Mouse (Mus musculus): ENCODE data around the gene Fndc10. TPM values are rescaled to one million over a fixed set of nuclear protein-coding genes. Genes with fewer than 3 reads are reported as not detected.
"Not testable (repeated sequence)": the region's sequence is repeated elsewhere in the genome, so short reads cannot be mapped to it uniquely, and the experiment has no call there.

The Fndc10 gene
- polyA plus RNA-seq, 1 experiment from 2014 or later: 0.98 TPM

DNA sequence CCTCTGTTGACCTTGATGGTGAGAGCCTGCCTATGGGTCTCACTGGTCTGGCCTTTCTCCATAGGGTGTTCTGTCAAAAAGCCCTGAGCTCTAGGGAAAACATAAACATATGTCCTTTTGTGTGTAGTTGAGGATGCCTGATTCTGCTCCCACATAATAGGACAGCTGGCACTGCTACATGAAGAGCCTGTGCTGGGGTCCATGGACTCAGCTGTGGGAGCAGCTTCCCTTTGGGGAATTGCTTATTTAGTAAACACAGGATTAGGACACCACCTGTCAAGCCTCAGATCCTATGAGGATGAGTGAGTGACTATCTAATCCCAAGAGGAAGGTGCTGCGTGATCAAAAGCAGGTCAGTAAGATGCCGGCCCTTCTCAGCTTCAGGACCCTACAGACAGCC is 33.9 kb downstream of the Fndc10 start:
- Histone ChIP-seq H3K9me3 (replicated peaks) (no peaks in the 10 kb centered on the region), H3K27me3 (ENCODE audit: low read depth, poor library complexity, severe bottlenecking) (no peaks in the 10 kb centered on the region), H3K36me3 (peaks cover 55% of the 10 kb centered on the region), H3K4me1 (no peaks in the 10 kb centered on the region), H3K4me3 (no peak overlapping the region), H3K27ac (replicated peaks) (peak overlapping the region; percentile 1; the same call in 1 of the 2 replicates)
- no peak for DNase-seq (ENCODE audit: low spot score)
- 89% methylated on average over 2 of the region's 2 CpGs for WGBS

GRCm38 (mm10) chr4:155733267-155733666 is 39.1 kb downstream of the Fndc10 start:
- Histone ChIP-seq H3K27ac (replicated peaks) (no peak overlapping the region), H3K4me3 (no peak overlapping the region), H3K9me3 (replicated peaks) (no peaks in the 10 kb centered on the region), H3K4me1 (peaks cover 41% of the 10 kb centered on the region), H3K36me3 (peaks cover 53% of the 10 kb centered on the region), H3K27me3 (ENCODE audit: low read depth, poor library complexity, severe bottlenecking) (no peaks in the 10 kb centered on the region)
- no peak for DNase-seq (ENCODE audit: low spot score)
- WGBS: 89% methylated on average over 10 of the region's 10 CpGs

DNA sequence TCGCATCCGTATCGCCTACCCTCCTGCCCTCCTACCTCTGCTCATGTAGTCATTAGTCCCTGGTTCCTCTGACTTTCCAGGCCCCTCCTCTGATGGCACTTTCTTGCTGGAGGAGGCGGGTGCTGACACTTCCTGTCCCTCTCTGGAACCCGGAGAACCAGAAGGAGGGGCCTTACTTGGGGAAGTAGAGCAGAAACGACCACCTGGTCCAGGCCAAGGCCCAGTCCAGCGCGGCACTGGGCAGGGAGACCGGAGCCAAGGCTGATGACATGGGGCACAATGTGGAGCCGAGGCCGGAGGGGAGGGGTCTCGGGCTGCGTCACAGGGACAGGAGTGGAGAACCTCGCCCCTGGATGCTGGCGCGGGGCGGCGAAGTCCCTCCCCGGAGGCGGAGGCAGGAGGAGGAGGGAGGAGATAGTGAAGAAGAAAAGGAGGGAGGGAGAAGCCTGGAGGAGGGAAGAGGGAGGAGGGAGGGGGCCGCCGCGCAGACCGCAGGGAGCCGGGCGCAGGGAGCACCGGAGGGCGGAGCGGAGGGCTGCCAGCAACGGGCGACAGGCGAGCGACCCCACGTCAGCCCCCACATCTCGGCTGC is 40.3 kb downstream of the Fndc10 start, which contains the start of gene Tmem240:
Gene Tmem240 (plus strand): TSS at position 451 of the 592 bp plus-strand sequence.
- under 1% methylated on average over 34 of the region's 35 CpGs for WGBS
- Histone ChIP-seq H3K4me1 (peaks cover 44% of the 10 kb centered on the region), H3K4me3 (peak within 1 kb of the TSS; percentile 85), H3K27me3 (ENCODE audit: low read depth, poor library complexity, severe bottlenecking) (no peaks in the 10 kb centered on the region), H3K9me3 (replicated peaks) (no peaks in the 10 kb centered on the region), H3K36me3 (peaks cover 50% of the 10 kb centered on the region), H3K27ac (replicated peaks) (peak within 1 kb of the TSS; percentile 92)
- peak; percentile 90 for DNase-seq (ENCODE audit: low spot score)

DNA sequence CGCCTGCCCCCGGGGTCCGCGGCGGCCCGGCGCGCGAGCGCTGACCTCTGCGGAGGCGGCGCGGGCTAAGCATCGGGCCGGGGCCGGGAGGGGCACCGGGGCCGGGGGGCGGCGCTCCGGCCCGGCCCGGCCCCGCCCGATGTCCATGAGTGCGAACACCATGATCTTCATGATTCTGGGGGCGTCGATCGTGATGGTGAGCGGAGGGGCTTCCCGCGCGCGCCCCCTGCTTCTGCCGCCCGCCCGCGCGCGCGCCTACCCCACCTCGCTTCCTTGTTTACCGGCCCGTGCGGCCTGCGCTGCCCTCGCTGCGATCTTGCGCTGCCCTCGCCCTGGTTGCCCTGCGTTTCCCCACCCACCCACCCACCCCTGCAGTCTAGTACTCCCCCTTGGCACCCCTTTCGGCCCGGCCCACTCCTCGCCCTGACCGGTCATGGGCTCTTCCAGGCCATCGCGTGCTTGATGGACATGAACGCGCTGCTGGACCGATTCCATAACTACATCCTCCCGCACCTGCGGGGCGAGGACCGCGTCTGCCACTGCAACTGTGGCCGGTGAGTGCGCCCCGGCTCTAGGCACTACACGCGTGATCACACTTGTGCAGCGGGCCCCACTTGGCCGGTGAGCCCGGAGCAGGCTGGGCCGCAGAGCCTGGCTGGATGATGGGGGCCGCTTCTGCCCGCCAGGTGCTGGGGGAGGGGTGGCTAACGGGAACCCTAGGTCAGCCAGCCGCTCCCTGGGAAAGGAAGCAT is 41.0 kb downstream of the Fndc10 start:
- Histone ChIP-seq H3K4me1 (peaks cover 44% of the 10 kb centered on the region), H3K36me3 (peaks cover 54% of the 10 kb centered on the region), H3K27ac (replicated peaks) (peak overlapping the region; percentile 92), H3K27me3 (ENCODE audit: low read depth, poor library complexity, severe bottlenecking) (no peaks in the 10 kb centered on the region), H3K4me3 (peak overlapping the region; percentile 85), H3K9me3 (replicated peaks) (no peaks in the 10 kb centered on the region)
- WGBS: under 1% methylated on average over 71 of the region's 79 CpGs
- peak; percentile 56 for DNase-seq (ENCODE audit: low spot score)

GRCm38 (mm10) chr4:155735788-155736187 is 41.6 kb downstream of the Fndc10 start:
- DNase-seq (ENCODE audit: low spot score): no peak
- Histone ChIP-seq H3K36me3 (peaks cover 55% of the 10 kb centered on the region), H3K9me3 (replicated peaks) (no peaks in the 10 kb centered on the region), H3K4me1 (peaks cover 44% of the 10 kb centered on the region), H3K4me3 (peak overlapping the region; percentile 85), H3K27ac (replicated peaks) (peak overlapping the region; percentile 92), H3K27me3 (ENCODE audit: low read depth, poor library complexity, severe bottlenecking) (no peaks in the 10 kb centered on the region)
- 79% methylated on average over 5 of the region's 5 CpGs for WGBS

- H3K4me3 ChIP-seq: peak overlapping the region; percentile 85
- DNase-seq (ENCODE audit: low spot score): no peak
- H3K36me3 ChIP-seq: peaks cover 55% of the 10 kb centered on the region
- WGBS: 94% methylated on average over 5 of the region's 5 CpGs
- peaks cover 44% of the 10 kb centered on the region for H3K4me1 ChIP-seq
- H3K9me3 ChIP-seq (replicated peaks): no peaks in the 10 kb centered on the region
- H3K27ac ChIP-seq (replicated peaks): no peak overlapping the region
- no peaks in the 10 kb centered on the region for H3K27me3 ChIP-seq (ENCODE audit: low read depth, poor library complexity, severe bottlenecking)
These were observed 42.3 kb downstream of the Fndc10 start for GRCm38 (mm10) chr4:155736421-155736820.

DNA sequence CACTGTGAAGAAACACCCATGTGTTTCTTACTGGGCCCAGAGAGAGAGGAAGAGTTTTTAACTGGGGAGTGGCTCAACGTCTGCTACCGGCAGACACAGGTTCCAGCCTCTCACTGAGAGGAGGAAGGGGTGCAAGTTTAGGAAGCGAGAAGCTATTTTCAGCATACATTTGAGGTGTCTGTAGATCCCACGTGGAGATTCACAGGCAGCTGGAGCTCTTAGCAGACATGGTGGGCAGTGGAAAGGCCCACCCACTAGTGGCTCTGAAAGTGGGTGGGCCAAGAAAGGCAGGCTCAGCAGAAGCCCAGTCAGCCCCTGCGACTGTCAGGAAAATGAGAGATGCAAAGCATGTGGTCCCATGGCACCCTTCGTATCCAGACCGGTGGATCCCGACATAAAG is 44.1 kb downstream of the Fndc10 start:
- Histone ChIP-seq H3K9me3 (replicated peaks) (no peaks in the 10 kb centered on the region), H3K4me3 (no peak overlapping the region), H3K27me3 (ENCODE audit: low read depth, poor library complexity, severe bottlenecking) (no peaks in the 10 kb centered on the region), H3K27ac (replicated peaks) (no peak overlapping the region), H3K36me3 (peaks cover 55% of the 10 kb centered on the region), H3K4me1 (peaks cover 43% of the 10 kb centered on the region)
- 65% methylated on average over 8 of the region's 8 CpGs for WGBS
- DNase-seq (ENCODE audit: low spot score): no peak

DNA sequence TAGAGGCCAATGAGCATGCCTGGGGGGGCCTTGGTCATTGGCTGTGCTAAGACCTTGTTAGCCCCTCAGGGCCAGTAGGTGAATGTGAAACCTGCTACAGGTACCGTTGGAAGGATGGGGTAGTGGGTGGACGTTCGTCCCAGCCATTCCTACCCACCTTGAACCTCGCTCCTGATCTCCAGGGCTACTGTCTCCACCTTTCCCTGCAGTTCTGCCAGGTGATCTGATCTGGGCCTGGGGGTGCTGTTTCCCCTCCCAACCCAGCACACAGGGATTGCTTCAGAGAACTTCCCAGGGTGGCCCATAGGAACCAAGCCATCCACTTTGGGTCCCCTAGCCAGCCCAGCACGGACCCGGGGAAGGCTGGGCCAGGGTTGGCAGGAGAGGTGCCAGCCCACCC is 45.0 kb downstream of the Fndc10 start:
- Histone ChIP-seq H3K4me1 (peaks cover 34% of the 10 kb centered on the region), H3K27me3 (ENCODE audit: low read depth, poor library complexity, severe bottlenecking) (no peaks in the 10 kb centered on the region), H3K27ac (replicated peaks) (no peak overlapping the region), H3K4me3 (peak overlapping the region; percentile 21; the same call in 1 of the 2 replicates), H3K9me3 (replicated peaks) (no peaks in the 10 kb centered on the region), H3K36me3 (peaks cover 61% of the 10 kb centered on the region)
- WGBS: 83% methylated on average over 6 of the region's 6 CpGs
- no peak for DNase-seq (ENCODE audit: low spot score)

DNA sequence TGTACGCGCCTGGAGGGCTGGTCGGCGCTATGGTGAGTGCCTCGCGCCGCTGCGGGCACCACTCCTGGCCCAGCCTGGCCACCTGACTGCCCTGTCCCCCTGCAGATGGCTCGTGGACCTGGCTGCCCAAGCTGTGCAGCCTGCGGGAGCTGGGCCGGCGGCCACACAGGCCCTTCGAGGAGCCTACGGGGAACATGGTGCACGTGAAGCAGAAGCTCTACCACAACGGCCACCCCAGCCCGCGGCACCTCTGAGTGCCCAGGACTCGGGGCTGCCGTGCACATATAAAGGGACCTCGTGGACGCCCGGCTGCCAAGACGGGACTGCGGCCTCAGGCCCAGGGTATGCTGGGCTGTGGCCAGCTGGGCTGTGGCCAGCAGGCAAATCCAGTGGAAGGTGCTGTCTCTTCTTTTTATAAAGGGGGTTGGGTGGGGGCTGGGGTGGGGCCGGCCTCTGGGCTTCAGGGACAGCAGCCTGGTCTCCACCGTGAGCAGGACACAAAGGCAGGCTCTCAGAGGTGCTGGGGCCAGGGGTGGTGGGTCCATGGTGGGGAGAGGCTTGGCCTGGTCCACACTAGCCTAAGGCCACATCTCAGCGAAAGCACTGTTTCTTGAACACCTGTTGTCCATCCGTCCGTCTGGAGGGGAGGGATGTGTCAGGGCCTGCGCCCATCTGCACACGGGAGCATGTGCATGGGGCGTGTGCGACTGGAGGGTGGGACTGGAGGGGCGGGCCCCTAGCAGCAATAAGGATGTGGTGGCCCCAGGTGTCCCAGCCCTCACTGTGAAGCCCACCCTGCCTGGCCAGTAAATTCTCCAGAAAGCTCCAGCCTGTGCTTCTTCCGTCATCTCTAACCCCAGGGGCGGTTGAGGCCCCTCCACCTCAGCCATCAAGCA is 45.8 kb downstream of the Fndc10 start:
- Histone ChIP-seq H3K27me3 (ENCODE audit: low read depth, poor library complexity, severe bottlenecking) (no peaks in the 10 kb centered on the region), H3K27ac (replicated peaks) (no peak overlapping the region), H3K4me3 (peak overlapping the region; percentile 21; the same call in 1 of the 2 replicates), H3K9me3 (replicated peaks) (no peaks in the 10 kb centered on the region), H3K4me1 (peaks cover 30% of the 10 kb centered on the region), H3K36me3 (peaks cover 70% of the 10 kb centered on the region)
- DNase-seq (ENCODE audit: low spot score): no peak
- 85% methylated on average over 37 of the region's 37 CpGs for WGBS

DNA sequence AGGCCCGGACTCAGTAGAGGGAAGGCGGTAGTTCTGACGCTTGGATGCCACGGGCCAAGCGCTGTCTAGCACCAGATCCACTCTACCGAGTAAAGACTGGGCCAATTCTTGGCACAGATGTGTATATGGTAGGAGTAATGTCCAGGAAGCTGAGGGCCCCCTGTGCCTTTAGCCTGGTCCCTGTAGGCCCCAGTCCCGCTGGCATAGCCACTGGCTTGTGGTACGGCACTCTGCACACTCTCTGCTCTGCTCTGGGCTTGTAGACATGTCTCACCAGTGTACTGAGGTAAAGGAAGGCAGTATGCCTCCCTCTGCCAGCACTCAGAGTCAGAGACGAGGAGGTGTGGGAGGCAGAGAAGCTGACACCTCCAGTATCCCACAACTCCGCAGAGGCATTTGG is 46.5 kb downstream of the Fndc10 start:
- H3K27ac ChIP-seq (replicated peaks); DNase-seq (ENCODE audit: low spot score); H3K9me3 ChIP-seq (replicated peaks); H3K27me3 ChIP-seq (ENCODE audit: low read depth, poor library complexity, severe bottlenecking); H3K4me3 ChIP-seq: not testable (repeated sequence)
- 94% methylated on average over 10 of the region's 10 CpGs for WGBS
- Histone ChIP-seq H3K36me3 (peaks cover 76% of the 10 kb centered on the region), H3K4me1 (peaks cover 26% of the 10 kb centered on the region)

DNA sequence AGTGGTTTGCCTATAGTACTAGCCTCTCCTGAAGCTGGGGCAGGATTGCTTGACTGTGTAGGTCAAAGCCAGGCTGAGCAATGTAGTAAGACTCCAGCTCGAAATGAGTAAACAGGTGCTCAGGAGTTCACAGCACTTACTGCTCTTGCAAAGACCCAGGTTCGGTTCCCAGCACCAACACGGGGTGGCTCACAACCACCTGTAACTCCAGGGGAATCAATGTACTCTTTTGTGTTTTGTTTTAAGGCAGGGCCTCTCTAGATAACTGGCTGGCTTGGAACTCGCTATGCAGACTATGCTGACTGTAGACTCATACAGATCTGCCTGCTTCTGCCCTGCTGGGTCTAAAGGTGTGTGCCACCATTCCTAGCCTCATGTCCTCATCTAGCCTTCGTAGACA is 48.5 kb downstream of the Fndc10 start:
- Histone ChIP-seq H3K9me3 (replicated peaks) (no peaks in the 10 kb centered on the region), H3K4me3 (no peak overlapping the region), H3K27me3 (ENCODE audit: low read depth, poor library complexity, severe bottlenecking) (no peaks in the 10 kb centered on the region), H3K27ac (replicated peaks) (no peak overlapping the region), H3K36me3 (peaks cover 87% of the 10 kb centered on the region), H3K4me1 (peaks cover 9% of the 10 kb centered on the region)
- no peak for DNase-seq (ENCODE audit: low spot score)
- 96% methylated on average over 5 of the region's 5 CpGs for WGBS

DNA sequence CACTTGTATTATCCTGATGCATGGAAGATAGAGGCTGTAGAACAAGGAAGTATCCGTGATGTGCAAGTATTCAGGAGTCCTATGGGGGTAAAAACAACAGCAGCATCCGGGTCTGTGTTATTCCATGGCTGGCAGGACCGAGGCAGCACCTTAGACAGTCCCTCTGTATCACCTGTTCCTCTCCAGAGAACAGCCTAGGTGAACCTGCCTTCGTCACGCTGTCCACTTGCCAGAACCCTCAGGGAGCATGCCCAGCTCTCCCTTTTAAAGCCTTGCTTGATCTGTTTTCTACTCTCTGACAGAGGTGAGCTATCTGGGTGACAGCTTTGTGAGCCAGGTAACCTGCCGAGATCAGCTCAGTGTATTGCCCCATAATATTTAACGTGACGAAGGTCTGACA is 50.3 kb downstream of the Fndc10 start:
- peaks cover 100% of the 10 kb centered on the region for H3K36me3 ChIP-seq
- H3K27me3 ChIP-seq (ENCODE audit: low read depth, poor library complexity, severe bottlenecking): no peaks in the 10 kb centered on the region
- no peak for DNase-seq (ENCODE audit: low spot score)
- no peak overlapping the region for H3K27ac ChIP-seq (replicated peaks)
- 92% methylated on average over 8 of the region's 8 CpGs for WGBS
- H3K4me3 ChIP-seq: no peak overlapping the region
- H3K4me1 ChIP-seq: no peaks in the 10 kb centered on the region
- H3K9me3 ChIP-seq (replicated peaks): no peaks in the 10 kb centered on the region
